Mouse (Mus musculus): ENCODE measurements around the gene Pcnx2.

DNA sequence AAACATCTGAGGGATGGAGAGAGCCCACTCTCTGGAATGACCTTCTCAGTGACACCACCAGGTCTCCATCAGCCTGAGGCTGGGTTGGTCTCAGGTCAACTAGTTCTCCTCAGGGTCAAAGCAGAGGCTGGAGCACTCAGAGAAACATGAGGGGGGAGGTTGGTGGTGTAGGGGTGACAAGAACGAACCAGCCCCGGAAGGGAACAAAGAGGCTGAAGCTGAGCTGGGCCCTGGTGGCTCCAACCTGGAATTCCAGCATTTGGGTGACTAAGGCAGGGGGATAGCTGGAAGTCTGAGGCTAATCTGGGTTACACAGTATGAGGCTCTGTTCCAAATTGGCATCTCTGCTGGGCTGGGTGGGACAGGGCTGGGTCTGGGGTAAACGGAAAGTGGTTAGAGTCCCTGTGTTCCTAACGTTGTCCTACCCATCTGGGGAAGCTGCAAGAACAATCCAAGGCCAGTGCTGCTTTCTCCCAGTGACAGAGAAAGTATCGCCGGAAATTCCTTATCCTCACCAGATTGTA lies 27.9 kb downstream of the Pcnx2 start:
- no peak for TF ChIP-seq CTCF (IDR thresholded peaks at IDR 0.05; ENCODE audit: extremely low read depth, insufficient read depth, low read length)
- no peak for TF ChIP-seq POLR2A (IDR thresholded peaks at IDR 0.05; ENCODE audit: extremely low read depth, insufficient read depth, low read length)
